Mouse (Mus musculus) kidney, postnatal 0 days (tissue): ENCODE data around the gene Asl. TPM values are rescaled to one million over a fixed set of nuclear protein-coding genes. Genes with fewer than 3 reads are reported as not detected.

ENCODE experiments used
- ATAC-seq: fragments of 200-750 bp; cut with Nextera tagmentation; replicated peaks from 2 replicates; pipeline ENCODE4 v1.8.0; 2017; ENCODE audit warnings: low read depth, moderate number of reproducible peaks, moderate TSS enrichment, moderate library complexity; ENCODE audit not compliant: low FRiP score
- DNase-seq: peaks from one replicate; pipeline ENCODE4 v3.0.0-alpha.2; 2016; ENCODE audit warnings: low spot score
- H3K27ac ChIP-seq: fragments of 300-500 bp; sonication (generic); 2 replicates; pipeline ENCODE4 v1.5.1; 2014; ENCODE audit warnings: mild to moderate bottlenecking
- H3K27me3 ChIP-seq: fragments of 300-500 bp; sonication (generic); 2 replicates; pipeline ENCODE4 v1.6.1; 2014; ENCODE audit warnings: low read length, mixed read lengths; ENCODE audit not compliant: insufficient read depth
- H3K36me3 ChIP-seq: fragments of 300-500 bp; sonication (generic); 2 replicates; pipeline ENCODE4 v1.6.1; 2014; ENCODE audit warnings: low read length, mixed read lengths; ENCODE audit not compliant: insufficient read depth
- H3K4me1 ChIP-seq: fragments of 300-500 bp; sonication (generic); replicated peaks from 2 replicates; pipeline ENCODE4 v1.6.1; 2014; ENCODE audit warnings: antibody characterized with exemption, low read length, mixed read lengths; ENCODE audit not compliant: insufficient read depth
- H3K4me2 ChIP-seq: fragments of 300-500 bp; sonication (generic); 2 replicates; pipeline ENCODE4 v1.6.1; 2014; ENCODE audit warnings: mild to moderate bottlenecking, low read length, moderate library complexity, mixed read lengths
- H3K4me3 ChIP-seq: fragments of 300-500 bp; sonication (generic); replicated peaks from 2 replicates; pipeline ENCODE4 v1.5.1; 2014; ENCODE audit warnings: low read depth, low read length
- H3K9ac ChIP-seq: fragments of 300-500 bp; sonication (generic); 2 replicates; pipeline ENCODE4 v1.6.1; 2014; ENCODE audit warnings: low read depth, low read length
- H3K9me3 ChIP-seq: fragments of 300-500 bp; sonication (generic); replicated peaks from 2 replicates; pipeline ENCODE4 v1.6.1; 2016; ENCODE audit warnings: low read length, inconsistent platforms, mixed read lengths
- CTCF ChIP-seq: IDR thresholded peaks from 2 replicates; pipeline ENCODE4 v1.5.1; 2016; ENCODE audit warnings: antibody characterized with exemption, low read depth, mild to moderate bottlenecking, moderate library complexity
- WGBS: fragments of 180-500 bp; shearing (Covaris S2); extraction: QIAGEN DNeasy Blood & Tissue Kit; methylation state at CpG from one replicate; pipeline ENCODE4 v1.1.7; 2014; 5-methylcytosine and 5-hydroxymethylcytosine counted together
- polyA plus RNA-seq: library from polyadenylated mRNA; unstranded; fragments of >200 nt; fragmentation: Nextera tagmentation; extraction: Ambion mirVana; gene quantifications from 2 replicates; pipeline ENCODE4 v1.2.1, GENCODE M21; 2015

The Asl gene
- polyA plus RNA-seq, 1 experiment from 2014 or later, result 86.4 TPM

DNA sequence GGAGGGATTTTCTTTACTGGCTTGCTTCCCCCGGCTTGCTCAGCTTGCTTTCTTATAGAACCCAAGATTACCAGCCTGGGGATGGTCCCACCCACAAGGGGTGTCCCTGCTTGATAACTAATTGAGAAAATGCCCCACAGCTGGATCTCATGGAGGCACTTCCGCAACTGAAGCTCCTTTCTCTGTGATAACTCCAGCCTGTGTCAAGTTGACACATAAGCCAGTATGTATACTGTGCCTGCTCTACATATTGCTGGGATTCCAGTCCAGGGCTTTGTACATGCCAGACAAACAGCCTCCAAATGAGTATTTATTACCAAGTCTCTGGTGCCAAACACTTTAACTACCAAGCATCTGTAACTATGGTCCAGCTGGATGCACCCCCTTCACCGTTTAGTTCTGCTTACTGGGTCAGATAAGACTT is 38.8 kb upstream of the Asl start:
- TF ChIP-seq CTCF, result no peak
- H3K4me1 ChIP-seq, result no peaks in the 10 kb centered on the region; the same call in 1 of the 2 replicates
- no peak for ATAC-seq
- no peaks in the 10 kb centered on the region for H3K36me3 ChIP-seq
- H3K4me2 ChIP-seq, result no peak overlapping the region
- H3K27me3 ChIP-seq, result no peaks in the 10 kb centered on the region
- no peaks in the 10 kb centered on the region for H3K9me3 ChIP-seq
- no peak overlapping the region for H3K9ac ChIP-seq
- H3K27ac ChIP-seq, result peak overlapping the region; percentile 25; the same call in 1 of the 2 replicates
- H3K4me3 ChIP-seq, result no peak overlapping the region
- 58% methylated on average over 3 of the region's 3 CpGs for WGBS
- peak; percentile 79 for DNase-seq

DNA sequence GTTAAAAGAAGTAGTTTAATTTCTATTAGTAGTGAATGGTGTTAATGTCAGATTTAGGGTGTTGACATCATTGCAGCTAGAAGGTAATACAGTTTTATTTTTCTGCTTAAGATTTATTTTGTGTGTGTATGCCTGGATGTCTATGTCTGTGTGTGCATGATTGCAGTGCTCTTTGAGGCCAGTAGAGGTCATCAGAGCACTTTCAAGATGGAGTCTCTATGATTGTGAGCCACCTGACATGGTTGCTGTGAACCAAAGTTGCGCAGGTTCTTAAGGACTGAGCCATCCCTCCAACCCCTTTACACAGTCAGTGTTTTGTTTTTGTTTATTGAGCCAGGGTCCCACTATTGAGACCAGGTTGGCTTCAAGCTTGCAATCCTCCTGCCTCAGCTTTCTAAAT is 36.5 kb upstream of the Asl start:
- no peak for ATAC-seq
- Histone ChIP-seq H3K9ac (no peak overlapping the region), H3K4me3 (no peak overlapping the region), H3K36me3 (0 out of 2 replicates have a peak, but pooled peaks cover 3% of the 10 kb centered on the region), H3K9me3 (no peaks in the 10 kb centered on the region), H3K4me2 (no peak overlapping the region), H3K4me1 (no peaks in the 10 kb centered on the region; the same call in 1 of the 2 replicates), H3K27ac (no peak overlapping the region), H3K27me3 (no peaks in the 10 kb centered on the region)
- WGBS, result 100% methylated on average over 1 of the region's 1 CpGs
- no peak for DNase-seq
- peak; percentile 46 for TF ChIP-seq CTCF

DNA sequence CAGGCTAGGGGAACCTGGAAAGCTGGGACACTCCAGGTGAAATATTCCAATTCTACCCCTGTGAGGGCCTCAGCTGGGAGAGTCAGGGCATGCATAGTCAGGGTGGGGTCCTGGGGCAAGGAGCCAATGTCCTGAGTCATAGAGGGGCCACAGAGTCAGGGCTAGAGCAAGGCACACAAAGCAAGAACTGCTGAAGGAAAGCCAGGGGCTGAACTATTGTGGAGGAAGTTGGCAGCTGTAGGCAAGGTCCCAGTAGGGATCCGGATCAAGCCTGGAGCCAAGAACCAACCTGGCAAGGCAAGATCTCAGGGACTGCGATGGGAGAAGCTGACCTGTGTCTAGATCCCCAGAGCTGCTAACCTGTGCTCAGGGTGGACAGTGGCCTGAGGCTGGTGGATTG is 34.7 kb upstream of the Asl start:
- no peaks in the 10 kb centered on the region for H3K27me3 ChIP-seq
- TF ChIP-seq CTCF, result no peak
- no peaks in the 10 kb centered on the region; the same call in 1 of the 2 replicates for H3K4me1 ChIP-seq
- no peak overlapping the region for H3K9ac ChIP-seq
- 0 out of 2 replicates have a peak, but pooled peaks cover 9% of the 10 kb centered on the region for H3K36me3 ChIP-seq
- WGBS, result 86% methylated on average over 2 of the region's 2 CpGs
- H3K4me3 ChIP-seq, result no peak overlapping the region
- no peaks in the 10 kb centered on the region for H3K9me3 ChIP-seq
- ATAC-seq (no peak), DNase-seq (no peak)
- no peak overlapping the region for H3K27ac ChIP-seq
- no peak overlapping the region for H3K4me2 ChIP-seq

DNA sequence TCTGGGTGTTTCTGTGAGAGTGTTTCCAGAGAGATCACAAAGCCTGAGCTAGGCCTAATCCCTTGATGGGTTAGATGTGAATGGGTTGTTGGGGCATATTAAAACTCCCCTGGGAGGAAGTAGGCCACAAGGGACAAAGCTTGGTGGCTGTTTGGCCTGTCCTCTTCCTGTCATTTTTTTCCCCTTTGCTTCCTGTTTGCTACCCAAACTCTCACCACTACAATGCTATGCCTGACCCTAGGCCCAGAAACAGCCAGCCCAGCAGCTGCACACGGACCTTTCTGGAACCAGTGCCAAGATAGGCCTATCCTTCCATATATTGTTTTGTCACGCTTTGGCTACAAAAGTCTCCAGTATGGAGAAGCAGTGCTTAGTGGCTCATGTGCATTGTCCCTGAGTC is 33.0 kb upstream of the Asl start:
- peak overlapping the region; percentile 54 for H3K27ac ChIP-seq
- H3K4me3 ChIP-seq, result no peak overlapping the region
- WGBS, result 54% methylated on average over 2 of the region's 2 CpGs
- H3K4me1 ChIP-seq, result no peaks in the 10 kb centered on the region
- DNase-seq (peak; percentile 71), ATAC-seq (no peak)
- no peak overlapping the region for H3K9ac ChIP-seq
- H3K27me3 ChIP-seq, result no peaks in the 10 kb centered on the region
- H3K36me3 ChIP-seq, result 0 out of 2 replicates have a peak, but pooled peaks cover 9% of the 10 kb centered on the region
- H3K4me2 ChIP-seq, result no peak overlapping the region
- no peaks in the 10 kb centered on the region for H3K9me3 ChIP-seq
- no peak for TF ChIP-seq CTCF

DNA sequence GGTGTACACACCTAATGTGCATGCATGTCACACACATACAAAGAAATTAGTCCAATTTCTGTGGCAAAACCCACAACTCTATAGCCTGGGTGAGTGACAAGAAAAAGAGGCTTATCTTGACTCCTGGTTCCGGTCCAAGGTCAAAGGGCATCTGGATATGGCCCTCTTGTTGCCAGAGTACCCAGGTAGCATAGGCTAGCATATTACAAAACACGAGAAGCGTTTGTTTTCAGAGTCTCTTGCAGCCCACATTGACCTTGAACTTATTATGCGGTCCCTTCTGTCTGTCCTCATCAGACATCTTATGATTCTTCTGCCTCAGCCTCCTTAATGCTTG is 31.2 kb upstream of the Asl start:
- Histone ChIP-seq H3K4me2 (no peak overlapping the region), H3K36me3 (0 out of 2 replicates have a peak, but pooled peaks cover 9% of the 10 kb centered on the region), H3K9me3 (no peaks in the 10 kb centered on the region), H3K27ac (peak overlapping the region; percentile 76), H3K9ac (no peak overlapping the region), H3K4me3 (no peak overlapping the region), H3K4me1 (no peaks in the 10 kb centered on the region), H3K27me3 (no peaks in the 10 kb centered on the region)
- ATAC-seq, result no peak
- TF ChIP-seq CTCF, result no peak
- no peak for DNase-seq
- 94% methylated on average over 4 of the region's 4 CpGs for WGBS

DNA sequence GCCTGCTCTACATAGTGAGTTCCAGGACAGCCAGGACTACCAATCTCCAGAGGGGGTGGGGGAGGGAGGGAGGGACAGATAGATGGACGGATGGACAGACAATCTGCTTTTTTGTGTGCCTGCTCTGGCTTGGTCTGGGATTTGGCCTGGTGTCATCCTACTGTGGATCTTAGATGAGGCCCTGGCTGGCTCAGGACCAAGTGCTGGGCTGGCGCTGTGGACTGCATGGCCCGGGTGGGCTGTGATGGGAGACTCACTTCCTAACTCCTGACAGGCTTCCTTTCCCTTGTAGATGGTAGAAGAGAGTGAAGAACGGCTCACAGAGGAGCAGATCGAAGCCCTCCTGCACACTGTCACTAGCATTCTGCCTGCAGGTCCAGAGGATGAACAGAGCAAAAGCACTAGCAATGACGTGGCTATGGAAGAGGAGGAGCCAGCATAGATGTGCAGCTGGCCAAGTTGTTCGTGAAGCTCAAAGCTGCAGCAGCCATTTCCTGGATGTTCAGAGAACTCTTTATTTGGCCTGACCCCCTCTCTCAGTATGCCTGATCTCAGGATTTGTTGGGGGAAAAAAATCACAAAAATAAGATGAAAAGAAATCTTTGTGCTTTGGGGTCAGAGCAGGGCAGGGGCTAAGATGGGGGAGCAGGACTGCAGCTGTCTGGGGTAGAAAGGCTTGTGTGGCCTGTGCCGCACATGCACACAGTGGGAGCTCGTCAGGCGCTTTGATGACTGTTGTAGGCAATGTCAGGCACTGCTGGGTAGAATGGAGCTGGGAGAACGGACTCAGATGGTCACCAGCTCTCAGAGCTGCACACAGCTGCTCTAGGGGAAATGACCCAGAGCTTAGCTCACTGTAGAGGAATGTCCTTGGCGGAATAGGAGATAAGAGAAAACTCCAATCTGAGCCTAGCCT is 30.6 kb upstream of the Asl start:
- Histone ChIP-seq H3K9ac (no peak overlapping the region), H3K27me3 (no peaks in the 10 kb centered on the region), H3K9me3 (no peaks in the 10 kb centered on the region), H3K4me1 (no peaks in the 10 kb centered on the region), H3K27ac (peak overlapping the region; percentile 76), H3K4me3 (no peak overlapping the region), H3K4me2 (no peak overlapping the region), H3K36me3 (0 out of 2 replicates have a peak, but pooled peaks cover 9% of the 10 kb centered on the region)
- ATAC-seq (no peak), DNase-seq (peak; percentile 71)
- no peak for TF ChIP-seq CTCF
- WGBS, result 73% methylated on average over 12 of the region's 12 CpGs
